Mouse (Mus musculus): ENCODE results near the gene Pts. TPM values are rescaled to one million over a fixed set of nuclear protein-coding genes. Genes with fewer than 3 reads are reported as not detected.
A peak's percentile ranks its signal among the peaks of the same experiment; 100 is the strongest.

Pts gene
- total RNA-seq, 2 experiments from 2014 or later, result 77.5 to 107 TPM

- 0 out of 2 replicates have a peak, but pooled peaks have one; percentile 13 for ATAC-seq (replicated peaks; ENCODE audit: poor library complexity, severe bottlenecking)
Observed at GRCm38 (mm10) chr9:50533791-50534190, 5.3 kb upstream of the Pts start.

- ATAC-seq (replicated peaks; ENCODE audit: poor library complexity, severe bottlenecking), result peak; percentile 68
Observed at GRCm38 (mm10) chr9:50533328-50533727, 4.8 kb upstream of the Pts start.

GRCm38 (mm10) chr9:50530890-50531289 lies 2.4 kb upstream of the Pts start:
- ATAC-seq (replicated peaks; ENCODE audit: poor library complexity, severe bottlenecking), result no peak

GRCm38 (mm10) chr9:50527860-50528259 lies 664 bp downstream of the Pts start:
- ATAC-seq (replicated peaks; ENCODE audit: poor library complexity, severe bottlenecking), result peak; percentile 35

DNA sequence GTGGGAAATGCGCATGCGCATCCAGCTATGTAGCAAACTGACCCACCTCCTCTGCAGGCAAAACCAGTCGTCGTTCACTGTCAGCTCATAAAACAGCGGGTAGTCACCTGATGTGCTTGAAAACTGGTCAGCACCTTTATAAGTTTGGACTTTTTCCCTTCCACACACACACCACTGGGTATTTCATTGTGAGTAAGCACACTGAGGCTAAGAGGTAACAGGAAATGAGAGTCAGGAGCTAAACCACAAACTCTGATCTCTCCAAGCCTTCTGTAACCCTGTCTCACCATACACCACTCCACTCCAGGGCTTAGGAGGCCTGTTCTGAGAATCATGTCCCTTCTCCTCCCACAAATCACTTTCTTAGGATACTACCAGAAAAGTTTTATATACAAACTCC lies 2.9 kb downstream of the Pts start:
- ATAC-seq (replicated peaks; ENCODE audit: poor library complexity, severe bottlenecking), result 0 out of 2 replicates have a peak, but pooled peaks have one; percentile 6

GRCm38 (mm10) chr9:50524936-50525335 lies 3.6 kb downstream of the Pts start:
- ATAC-seq (replicated peaks; ENCODE audit: poor library complexity, severe bottlenecking), result 0 out of 2 replicates have a peak, but pooled peaks have one; percentile 13

GRCm38 (mm10) chr9:50522574-50522973 lies 6.0 kb downstream of the Pts start:
- ATAC-seq (replicated peaks; ENCODE audit: poor library complexity, severe bottlenecking), result peak; percentile 66

GRCm38 (mm10) chr9:50521562-50521961 lies 7.0 kb downstream of the Pts start:
- no peak for ATAC-seq (replicated peaks; ENCODE audit: poor library complexity, severe bottlenecking)

DNA sequence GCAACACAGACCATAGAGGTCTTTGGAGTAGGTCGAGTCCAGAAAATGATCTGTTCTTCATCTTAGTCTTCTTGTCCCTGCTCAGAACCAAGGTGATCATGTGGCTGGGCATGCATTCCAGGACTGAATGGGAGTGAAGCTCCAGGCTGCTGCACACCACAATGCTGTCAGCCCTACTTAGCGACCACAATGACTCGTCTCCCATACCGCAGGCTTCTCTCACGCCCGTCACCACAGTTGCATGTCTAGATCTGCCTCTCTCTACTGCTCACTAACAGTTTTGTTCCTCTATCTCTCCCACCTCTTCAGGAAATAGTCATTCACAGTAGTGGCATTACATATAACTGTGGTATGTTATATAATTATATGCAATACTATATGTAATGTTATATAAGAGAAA lies 7.8 kb downstream of the Pts start:
- peak; percentile 78 for ATAC-seq (replicated peaks; ENCODE audit: poor library complexity, severe bottlenecking)

DNA sequence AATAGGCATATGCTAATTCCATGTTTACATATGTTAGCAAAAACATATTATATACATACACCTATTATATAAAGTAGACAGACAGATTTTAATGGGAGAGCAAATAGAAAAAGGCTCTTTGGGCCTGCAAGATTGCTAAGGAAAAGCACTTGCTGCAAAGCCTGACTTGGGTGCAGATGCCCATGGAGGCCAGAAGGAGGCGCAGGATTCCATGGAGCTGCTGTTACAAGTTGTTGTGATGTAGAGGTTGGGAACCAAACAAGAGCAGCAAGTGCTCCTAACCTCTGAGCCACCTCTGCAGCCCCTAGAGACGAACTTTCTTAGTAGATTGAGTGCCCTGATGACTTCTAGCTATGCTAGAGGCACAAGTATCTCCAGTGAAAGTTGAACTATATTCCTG lies 9.7 kb downstream of the Pts start:
- ATAC-seq (replicated peaks; ENCODE audit: poor library complexity, severe bottlenecking), result no peak

DNA sequence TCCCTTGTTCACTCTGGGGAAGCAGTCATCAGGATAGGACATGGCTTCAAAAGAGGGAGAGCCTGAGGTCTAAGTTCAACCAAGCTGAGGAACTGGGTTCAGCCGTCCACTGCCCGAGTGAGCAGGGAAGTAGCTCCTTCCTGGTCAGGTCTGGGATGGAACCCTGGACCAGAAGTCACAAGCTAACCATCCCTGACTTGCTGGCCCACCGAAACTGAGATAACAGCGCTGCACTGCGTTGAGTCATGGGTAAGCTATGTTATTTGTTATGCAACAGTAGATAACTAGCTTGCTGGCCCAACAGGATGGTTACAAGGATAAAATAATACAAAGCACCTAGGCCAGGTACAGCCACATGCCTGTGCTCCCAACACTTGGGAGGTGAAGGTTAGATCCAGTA lies 13.1 kb downstream of the Pts start:
- ATAC-seq (replicated peaks; ENCODE audit: poor library complexity, severe bottlenecking), result no peak

DNA sequence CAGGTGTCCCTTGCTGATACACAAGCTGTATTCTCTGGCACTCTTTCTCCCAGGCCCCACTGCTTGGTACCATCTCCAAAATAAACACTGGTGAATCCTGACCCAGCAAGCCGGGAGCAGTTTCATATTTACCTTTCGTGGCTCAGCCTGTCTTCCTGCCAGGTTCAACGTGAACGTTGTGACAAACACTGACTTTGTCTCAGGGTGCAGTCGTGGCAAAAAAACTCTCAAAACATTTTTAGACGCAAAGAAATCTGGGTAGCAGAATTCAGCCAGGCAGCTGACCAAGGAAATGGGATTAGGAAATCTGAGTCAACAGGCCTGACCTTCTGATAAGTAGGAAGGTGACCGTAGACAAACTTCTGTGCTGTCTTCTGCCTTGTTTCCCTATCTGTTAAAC lies 21.0 kb downstream of the Pts start:
- no peak for ATAC-seq (replicated peaks; ENCODE audit: poor library complexity, severe bottlenecking)

- no peak for ATAC-seq (replicated peaks; ENCODE audit: poor library complexity, severe bottlenecking)
Observed at GRCm38 (mm10) chr9:50505405-50505804, 23.1 kb downstream of the Pts start.

GRCm38 (mm10) chr9:50502949-50503348 lies 25.6 kb downstream of the Pts start:
- peak; percentile 71 for ATAC-seq (replicated peaks; ENCODE audit: poor library complexity, severe bottlenecking)

GRCm38 (mm10) chr9:50500974-50501501 lies 27.5 kb downstream of the Pts start:
- peak; percentile 29; the same call in 1 of the 2 replicates for ATAC-seq (replicated peaks; ENCODE audit: poor library complexity, severe bottlenecking)

DNA sequence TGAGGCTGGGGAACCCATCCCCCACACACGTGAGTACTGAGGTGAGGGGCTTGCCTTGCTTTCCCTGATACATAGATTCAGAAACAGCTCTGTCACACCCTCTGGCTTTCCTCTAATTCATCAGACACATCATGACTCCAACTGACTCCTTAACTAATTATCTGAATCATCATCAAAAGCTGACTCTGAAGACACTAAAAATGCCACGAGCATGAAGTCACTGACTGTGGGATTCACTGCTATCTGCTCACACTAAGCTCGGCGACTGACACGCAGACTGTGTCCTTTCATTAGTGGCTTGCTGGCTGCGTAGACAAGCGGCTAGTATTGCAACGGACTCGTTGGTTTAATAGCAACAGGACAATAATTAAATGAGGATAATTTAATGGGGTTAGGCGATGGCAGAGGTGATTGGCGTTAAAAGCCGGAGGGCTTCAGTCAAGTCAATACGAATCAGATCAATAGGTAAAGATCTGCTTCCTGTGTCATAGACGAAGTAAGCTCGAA lies 28.0 kb downstream of the Pts start:
- ATAC-seq (replicated peaks; ENCODE audit: poor library complexity, severe bottlenecking), result no peak

DNA sequence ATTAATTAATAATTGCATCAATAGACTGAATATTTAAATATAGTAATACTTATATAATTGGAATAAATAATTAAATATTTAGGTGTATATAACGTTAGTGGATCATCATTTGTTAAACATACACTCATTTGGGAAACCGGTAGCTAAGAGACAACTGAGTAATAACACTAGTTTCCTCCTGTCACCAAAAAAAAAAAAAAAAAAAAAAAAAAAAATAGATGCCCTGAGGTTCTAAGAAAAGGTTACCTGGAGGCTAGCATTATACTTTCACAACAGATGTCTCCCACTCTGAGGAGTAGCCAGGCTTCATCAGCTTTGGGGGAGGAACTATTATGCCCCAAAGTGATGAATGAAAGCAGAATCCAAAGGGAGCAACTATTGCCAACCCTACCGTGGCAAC lies 28.7 kb downstream of the Pts start:
- no peak for ATAC-seq (replicated peaks; ENCODE audit: poor library complexity, severe bottlenecking)

GRCm38 (mm10) chr9:50498815-50499214 lies 29.7 kb downstream of the Pts start:
- ATAC-seq (replicated peaks; ENCODE audit: poor library complexity, severe bottlenecking), result peak; percentile 44

DNA sequence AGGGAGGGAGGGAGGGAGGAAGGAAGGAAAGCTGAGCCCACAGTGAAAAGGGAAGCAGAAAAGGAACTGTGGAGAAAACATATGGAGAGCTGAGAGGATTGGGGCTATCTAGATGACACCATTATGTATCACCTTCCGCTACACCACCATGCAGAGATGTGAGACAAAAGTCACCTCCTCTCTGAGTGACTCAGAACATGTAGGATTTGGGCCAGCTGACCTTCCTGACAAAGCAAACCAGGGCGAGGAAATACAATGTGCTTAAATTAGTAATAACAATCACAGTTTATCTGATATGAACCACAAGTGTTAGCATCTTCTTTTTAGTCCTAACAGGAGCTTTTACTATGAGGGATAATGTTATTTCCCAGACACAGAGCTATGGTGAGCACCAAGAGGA lies 31.0 kb downstream of the Pts start:
- peak; percentile 19; the same call in 1 of the 2 replicates for ATAC-seq (replicated peaks; ENCODE audit: poor library complexity, severe bottlenecking)

DNA sequence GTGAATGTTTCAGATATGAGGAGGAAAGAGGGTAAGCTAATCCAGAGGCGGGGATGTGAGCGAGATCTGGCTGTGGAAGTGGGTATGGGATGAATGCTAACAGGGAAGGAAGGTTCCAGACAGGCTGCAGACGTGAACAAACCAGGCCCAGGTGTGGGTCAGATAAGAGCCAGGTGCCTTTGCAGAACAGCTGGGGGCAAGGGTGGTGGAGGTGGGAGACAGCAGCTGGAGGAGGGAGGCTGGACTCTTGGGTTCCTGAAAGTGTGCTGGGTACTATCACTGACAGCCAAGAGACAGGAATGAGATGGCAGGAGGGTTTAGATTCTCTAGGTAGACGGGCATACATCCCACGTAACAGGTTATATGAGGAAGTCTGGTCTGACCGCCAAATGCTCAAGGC lies 31.4 kb downstream of the Pts start:
- ATAC-seq (replicated peaks; ENCODE audit: poor library complexity, severe bottlenecking), result no peak; the same call in 1 of the 2 replicates

DNA sequence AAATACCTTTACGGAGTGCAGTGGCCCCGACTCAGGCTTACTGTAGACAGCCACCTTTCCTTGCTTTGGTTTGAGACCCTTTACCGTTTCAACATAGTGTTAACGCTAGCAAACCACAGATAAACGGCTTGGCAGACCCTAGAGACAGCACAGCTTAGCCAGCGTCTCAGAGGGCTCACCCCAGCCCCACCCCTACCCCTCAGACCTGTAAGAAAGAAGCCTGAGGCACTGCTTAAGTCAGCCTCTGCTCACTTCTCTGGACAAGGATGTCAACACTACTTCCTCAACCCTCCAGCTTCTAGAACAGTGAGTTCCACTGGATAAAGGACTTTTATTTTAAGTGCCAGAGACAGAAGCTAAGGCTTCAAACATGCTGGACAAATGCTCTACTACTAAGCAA lies 32.0 kb downstream of the Pts start:
- peak; percentile 51 for ATAC-seq (replicated peaks; ENCODE audit: poor library complexity, severe bottlenecking)

- ATAC-seq (replicated peaks; ENCODE audit: poor library complexity, severe bottlenecking), result no peak
Observed at GRCm38 (mm10) chr9:50496151-50496505, 32.4 kb downstream of the Pts start.
